Mouse (Mus musculus) embryo, embryonic 11 days (tissue): ENCODE measurements at regions not wholly inside any gene's neighbourhood (a gene's known extent, or its start where the extent isn't known, plus 50 kb on each side); places are given as distances from the start of the nearest gene placed in this dataset.

Source experiments
- DNase-seq: peaks from one replicate; pipeline ENCODE4 v3.0.0-alpha.2; 2015

DNA sequence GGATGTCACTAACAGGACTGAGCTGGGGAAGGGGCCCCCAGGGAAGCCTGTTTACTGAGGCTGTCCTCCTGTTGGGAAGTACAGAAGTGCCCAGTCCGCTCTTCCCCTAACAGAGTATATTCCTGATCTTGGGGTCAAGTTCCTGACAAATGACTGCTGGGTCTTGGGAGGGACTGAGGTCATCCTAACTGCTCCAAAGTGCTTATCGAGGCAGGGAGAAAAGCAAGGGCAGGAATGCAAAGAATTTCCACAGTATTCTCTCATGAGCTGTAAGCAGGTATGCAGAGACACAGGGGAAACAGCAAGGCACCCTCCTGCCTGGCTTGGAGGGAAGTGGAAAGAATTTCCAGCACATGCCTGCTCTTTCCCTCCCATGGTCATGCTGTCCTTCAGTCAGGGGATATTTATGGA, 107.9 kb downstream of the Oma1 start:
- peak; percentile 19 for DNase-seq

DNA sequence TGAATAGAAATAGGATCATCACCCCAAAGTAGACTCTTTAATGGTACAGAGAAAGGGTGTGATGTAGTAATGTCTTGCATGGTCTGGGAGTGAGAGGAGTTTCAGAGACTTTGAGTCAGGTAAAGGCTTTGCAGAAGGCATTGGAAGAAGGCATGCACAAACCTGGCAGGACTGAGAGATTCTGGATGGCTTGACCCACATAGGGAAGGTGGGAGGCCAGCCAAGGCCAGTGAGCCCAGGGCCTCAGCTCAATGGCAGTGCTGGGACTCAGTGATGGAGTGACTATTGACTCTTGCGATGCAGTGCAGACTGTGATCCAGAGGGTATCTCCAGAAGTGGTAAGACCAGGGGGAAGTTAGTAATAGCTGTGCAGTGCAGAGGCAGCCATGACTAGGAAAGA, 127.8 kb downstream of the Oma1 start:
- DNase-seq: no peak

DNA sequence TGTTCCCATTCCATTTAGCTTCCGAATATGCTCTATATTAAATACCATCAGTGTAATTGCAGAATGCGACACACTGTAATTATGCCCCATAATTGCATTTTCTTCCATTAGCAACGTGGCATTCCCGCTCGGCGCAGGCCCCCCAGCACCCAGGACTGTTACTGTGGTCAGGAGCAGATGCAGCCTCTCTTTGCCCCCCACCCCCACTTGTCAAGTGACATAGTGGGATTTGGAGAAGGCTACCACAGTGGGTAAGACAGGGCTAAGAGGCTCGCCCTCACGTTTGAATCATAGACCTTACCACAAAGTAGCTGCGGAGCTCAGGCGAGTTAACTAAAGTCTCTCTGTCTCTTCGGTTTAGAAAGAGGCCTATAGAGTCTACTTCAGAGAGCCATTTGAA, 128.3 kb downstream of the Oma1 start:
- DNase-seq: no peak

DNA sequence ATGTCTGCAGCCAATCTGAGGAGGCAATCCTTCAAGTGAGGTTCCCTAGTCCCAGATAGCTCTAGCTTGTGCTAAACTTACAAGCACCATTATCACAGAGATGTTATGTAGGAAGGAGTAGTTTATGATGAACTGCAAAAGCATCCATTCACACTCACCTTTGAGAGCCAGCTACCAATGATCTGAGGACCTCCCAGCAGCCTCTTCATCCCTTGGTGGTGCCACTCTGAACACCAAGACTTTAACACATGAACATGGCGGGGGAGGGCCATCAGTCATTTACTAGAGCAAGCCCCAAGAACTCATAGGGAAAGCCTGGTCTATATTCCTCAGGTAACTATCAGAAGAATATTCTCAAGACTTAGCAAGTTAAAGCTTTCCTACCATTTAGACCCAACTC, 135.7 kb downstream of the Oma1 start:
- no peak for DNase-seq

DNA sequence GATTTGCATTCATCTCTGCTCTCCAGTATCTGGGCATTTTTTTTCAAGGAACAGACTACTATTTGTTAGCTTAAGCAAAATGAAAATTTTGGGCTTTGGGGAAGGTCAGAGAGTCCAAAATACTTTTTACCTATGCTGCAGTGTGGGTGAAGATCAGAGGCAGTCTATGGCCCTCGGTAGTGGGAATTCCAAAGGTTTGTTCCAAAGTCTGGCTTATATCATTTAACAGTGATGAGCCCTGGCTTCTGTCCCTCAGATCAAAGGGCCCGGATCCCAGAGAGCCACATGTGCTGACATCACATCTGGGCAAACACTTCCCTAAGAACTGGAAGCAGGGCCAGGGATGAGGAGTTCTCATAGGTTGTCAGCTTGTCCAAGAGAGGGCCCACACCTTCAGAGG, 136.5 kb downstream of the Oma1 start:
- no peak for DNase-seq

DNA sequence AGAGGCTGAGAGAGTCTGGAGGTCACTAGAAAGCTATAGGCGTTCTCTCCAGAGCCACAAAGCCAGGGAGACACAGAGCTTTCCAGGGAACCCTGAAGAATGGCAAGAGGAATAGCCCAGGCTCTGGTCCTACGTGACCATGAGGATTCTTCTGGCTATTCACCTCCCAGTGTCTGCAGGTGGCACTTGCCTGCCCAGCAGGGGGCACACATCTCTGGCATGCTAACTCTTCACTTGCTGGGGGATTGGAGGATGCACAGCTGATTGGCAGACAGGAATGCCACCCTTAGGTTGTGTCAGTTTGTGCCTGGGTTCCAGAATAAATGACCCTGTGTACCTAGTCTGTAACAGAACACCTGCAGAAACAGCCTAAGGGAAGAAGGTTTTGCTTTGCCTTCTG, 141.8 kb downstream of the Oma1 start:
- no peak for DNase-seq

DNA sequence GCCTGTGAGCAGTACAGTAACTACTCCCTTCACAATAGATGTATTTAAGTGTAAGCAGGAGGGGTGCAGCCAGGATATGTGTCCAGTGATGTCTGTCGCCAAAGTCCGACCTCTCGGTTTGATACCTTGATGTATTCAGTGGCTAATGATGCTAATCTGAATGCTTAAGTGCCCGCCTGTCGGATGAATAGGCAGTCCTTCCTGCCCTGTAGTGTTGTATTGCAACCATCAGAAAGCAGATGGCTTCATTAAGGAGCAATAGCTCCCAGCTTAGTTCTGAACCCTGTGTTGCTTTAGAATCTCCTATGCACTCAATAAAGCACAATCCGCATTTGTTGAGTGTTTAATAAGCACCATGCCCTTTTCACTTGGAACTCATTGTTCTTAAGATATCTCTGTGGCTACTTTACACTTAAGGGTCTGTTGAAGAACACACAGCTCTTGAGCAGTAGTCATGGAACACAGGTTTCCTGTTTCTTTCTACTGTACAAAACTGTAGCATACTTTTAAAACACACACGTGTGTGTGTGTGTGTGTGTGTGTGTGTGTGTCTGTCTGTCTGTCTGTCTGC, 152.5 kb downstream of the Oma1 start:
- no peak for DNase-seq

DNA sequence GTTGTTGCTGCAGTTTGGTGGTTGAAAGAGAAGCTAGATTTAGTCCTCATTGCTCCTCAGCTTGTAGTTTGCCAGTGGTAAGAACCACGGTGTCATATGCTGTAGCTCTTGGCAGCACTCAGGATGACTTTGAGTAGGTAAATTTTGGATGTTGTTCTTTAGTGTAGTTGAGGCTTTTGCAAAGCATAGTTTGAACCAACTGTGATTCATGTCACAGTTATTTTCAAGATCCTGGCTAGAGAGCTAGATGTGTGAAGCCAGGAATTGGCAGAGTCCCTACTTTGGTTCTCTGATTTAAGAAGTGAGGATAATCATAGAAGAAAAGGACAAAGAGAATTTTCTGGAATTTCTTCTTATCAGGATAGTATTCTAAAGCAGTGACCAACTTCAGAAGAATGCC, 143.6 kb upstream of the Dab1 start:
- no peak for DNase-seq

DNA sequence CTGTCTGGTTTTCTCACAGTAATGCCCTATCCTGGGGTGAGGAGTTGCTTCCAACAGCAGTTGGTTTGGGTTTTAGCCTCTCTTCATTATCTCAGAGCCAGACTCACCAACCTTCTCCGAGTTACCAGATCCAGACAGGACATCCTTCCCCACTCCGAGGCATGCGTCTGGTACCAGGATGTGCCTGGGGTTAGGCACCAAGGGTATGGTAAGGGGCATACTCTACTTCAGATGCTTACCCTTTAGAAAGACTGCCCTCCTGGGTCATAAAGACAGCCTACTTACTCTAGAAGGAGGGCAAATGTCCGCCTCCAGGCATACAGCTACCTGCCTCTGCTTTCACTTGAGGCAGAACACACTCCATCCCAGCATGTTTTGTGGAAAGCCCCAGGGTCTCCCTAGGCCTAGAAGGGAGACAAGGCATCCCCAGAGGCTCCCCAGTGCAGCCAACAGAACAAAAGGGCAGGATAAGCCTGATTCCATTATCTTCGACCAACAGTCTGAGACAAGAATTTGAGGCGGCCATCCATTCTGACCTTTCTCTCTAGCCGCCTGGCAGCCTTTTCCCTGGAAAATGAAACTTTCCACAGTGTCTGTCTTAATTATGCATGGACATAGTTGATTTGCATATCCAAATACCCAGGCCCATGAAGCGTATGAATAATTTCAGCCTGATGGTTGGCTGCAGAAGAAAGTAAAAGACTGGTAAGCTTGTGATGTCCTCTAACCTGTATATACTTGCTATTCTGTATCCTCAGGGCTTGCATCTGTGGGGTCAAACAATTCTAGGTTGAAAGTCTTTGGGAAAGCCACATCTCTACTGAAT, 132.8 kb upstream of the Dab1 start:
- peak; percentile 14 for DNase-seq

DNA sequence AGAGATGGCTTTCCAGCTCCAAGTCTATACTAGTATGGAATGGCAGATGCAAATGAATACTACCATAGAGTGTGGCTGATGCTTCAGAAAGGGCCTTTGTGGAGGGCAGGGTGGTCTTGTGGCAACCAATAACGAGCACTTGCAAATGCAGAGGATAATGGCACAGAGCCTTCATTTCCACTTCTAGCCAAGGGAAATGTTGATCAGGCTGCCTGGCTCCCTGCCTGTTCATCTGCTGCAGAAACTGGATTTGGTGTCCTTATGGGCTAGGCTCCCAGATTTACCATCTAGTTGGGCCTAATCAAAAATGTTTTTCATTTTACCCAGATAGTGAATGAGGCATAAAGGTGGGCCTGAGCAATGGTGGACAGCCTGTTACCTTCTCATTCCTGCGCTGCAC, 110.7 kb upstream of the Dab1 start:
- DNase-seq: no peak

DNA sequence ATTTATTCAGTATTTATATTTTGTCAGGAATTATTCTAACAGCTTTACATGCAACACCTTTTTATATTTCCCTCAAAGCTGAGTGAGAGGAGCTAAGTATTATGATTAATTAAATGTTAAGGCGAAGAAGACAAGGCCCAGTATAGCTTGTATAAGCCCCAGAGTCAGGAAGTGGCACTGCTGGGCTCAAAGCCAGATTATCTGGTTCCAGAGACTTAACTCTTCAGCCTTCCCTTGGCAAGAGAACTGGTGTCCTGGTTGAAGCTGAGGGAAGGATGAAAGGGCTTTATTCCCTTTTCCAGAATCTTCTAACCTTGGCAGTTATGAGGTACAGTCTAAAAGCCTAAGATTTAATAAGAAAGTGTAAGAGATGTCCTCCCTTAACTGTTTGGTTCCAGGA, 106.3 kb upstream of the Dab1 start:
- DNase-seq: no peak

DNA sequence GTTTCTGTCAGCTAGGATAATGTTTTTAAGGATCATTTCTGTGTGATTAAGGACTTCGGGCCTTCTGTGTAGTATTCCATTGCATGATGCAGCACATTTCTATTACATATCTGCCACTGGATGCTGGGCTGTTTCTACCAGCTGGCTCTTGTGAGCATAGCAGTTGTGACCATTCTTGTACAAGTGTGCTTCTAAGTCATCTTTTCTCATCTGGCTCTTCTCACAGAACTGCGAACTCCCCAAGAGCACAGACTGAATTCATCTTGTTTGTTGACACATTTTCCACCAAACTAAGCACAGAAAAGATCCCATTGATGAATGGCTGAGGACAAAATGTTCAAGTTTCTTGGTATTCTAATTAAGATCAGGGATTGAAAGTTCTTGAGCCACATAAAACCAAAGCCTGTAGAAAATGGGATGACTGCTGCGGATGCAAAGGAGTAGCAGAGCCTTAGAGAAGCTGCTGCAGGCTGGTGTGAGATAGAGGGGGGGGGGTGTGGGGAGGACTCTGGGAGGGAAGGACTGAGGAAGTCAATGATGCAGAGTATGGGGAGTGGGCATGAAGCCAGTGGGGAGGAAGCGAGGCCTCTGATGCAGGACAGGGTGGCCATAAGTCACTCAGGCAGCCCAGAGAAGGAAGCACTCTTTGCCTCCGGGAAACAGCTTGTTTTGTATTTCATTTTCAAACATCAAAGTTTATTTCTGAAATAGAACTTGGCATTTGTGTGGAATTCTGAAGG, 97.1 kb upstream of the Dab1 start:
- DNase-seq: no peak

DNA sequence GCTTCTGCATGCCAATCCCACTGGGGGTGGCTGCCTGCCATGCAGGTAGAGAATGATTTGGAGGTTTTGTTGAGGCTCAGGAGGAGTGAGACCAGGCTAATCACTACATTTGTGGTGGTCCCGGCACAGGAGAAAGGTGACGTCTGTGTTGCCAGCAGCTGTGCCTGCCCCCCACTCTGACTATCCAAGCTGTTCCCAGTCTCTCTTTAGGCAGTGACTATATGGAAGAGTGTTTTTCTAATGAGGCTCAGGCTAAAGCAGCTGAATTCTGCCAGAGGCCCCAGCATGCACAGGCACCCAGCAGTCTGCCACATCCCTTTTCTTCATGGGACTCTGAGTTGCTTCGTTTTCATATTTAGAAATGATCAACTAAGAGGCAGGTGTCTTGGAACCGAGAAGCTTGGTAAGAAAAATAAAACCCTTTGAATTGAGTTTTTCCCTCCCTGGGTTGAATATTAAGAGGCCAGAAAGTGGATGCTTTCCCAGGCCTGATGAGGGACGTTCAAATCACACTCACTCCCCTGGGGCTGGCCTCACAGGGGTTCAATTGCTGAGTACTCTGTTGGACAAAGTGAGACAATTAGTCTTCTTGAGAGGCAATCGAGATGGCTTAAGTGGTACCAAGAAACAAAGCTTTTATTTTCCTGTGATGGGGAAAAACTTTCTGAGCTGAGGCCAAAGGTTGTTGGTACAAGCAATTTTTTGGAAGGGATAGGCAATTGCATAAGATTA, 82.5 kb upstream of the Dab1 start:
- no peak for DNase-seq

DNA sequence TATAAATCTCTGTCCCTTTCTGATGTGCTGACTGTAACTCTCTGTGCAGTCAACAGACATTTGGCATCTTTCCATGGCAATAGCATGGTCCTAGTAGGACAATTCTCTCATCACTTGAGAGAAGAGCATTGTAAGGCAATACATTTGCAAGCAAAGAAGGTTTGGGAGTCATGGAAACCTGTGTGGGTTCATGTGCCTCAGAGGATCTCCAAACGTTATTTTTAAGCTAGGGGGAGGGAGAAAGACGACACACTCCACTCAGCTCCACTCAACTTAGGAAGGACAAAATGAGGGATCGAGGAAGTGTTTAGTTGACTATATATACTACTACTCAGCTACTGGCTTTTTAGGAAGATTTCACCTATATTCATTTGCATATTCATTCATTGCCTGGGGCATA, 78.2 kb upstream of the Dab1 start:
- no peak for DNase-seq

DNA sequence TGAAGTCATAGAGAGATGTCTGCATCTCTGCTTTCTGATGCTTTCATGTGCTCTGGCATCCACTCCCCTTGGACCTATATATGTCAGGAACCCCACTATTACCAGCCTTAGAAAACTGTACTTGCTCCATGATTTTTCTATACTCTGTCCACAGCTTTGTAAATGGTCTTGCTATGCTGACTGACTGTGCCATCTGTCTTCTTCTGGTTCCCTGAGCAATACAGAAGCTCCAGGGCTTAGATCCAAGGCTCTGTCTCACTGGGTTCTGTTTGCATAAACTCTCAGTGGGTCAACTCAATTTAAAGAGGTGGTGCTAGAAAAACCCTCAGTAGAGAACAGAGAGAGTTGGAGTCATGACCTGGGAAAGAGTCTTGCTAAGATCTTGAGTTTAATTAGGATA, 71.9 kb upstream of the Dab1 start:
- DNase-seq: no peak

DNA sequence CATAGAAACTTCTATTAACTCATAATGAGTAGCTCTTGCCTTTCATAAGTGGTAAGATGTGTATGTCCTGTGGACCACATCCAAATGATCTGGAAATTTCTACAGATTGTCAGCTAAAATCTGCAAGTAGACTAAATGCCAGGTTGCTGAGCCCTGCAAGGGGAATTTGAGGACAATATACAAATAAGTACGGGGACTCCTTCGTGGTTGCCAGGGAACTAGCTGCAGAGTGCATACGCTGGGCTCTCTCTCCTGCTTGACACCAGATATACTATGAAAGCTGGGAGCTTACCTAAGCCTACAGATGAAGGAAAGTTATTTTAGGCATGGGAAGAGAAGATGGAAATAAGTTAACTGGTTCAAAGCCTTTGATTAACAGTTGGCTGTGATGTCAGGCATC, 66.7 kb upstream of the Dab1 start:
- no peak for DNase-seq

DNA sequence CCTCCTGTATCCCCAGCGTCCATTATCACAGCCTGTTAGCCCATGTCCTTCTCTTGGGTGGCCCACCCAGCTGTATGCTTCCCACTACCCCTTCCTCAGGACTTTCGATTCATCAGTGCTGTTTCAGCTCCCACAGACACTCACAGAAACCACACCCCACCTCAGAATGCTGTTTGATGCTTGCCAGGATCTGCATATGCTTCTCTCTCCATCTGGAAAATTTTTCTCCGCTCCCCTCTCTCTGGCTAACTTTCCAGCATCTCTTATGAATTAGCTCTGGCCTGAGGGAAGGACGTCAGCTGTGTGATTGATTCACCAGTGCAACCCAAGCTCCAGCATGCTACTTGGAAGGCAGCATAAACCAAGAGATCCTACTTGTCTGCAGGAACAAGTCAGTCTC, 66.0 kb upstream of the Dab1 start:
- DNase-seq: no peak

DNA sequence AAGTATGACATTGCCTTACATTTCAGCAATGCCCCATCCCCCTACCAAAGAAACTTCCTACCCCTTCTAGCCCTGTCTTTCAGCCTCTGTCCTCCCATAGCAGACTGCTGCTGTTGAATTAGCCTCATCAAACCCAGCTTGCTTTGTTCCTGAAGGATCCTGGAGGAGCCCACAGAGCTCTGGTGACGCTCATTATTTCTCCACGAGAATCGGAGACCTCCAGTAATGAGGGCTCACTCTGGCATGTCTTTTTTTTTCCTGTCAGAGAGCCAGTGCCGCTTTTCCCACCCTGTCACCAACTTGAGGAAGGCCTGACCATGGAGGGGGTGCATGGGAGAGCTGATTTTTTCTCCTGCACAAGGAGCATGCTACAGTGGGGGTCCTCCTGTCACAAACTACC, 64.6 kb upstream of the Dab1 start:
- DNase-seq: no peak
